Mouse (Mus musculus) forebrain, embryonic 14.5 days (tissue): ENCODE measurements around the gene Mettl5. TPM values are rescaled to one million over a fixed set of nuclear protein-coding genes. Genes with fewer than 3 reads are reported as not detected.

Experiments used
- ATAC-seq: fragments of 200-750 bp; cut with Nextera tagmentation; 2 replicates; pipeline ENCODE4 v1.8.0; 2017; ENCODE audit warnings: mild to moderate bottlenecking, moderate library complexity
- DNase-seq: peaks from one replicate; pipeline ENCODE4 v3.0.0-alpha.2; 2015; ENCODE audit warnings: low spot score
- H3K27ac ChIP-seq: fragments of 300-500 bp; sonication (generic); 2 replicates; pipeline ENCODE4 v1.5.1; 2014; ENCODE audit warnings: low read depth, mild to moderate bottlenecking, control low read depth, low read length, moderate library complexity
- H3K27me3 ChIP-seq: fragments of 300-500 bp; sonication (generic); replicated peaks from 2 replicates; pipeline ENCODE4 v1.6.1; 2014; ENCODE audit warnings: low read length, control low read depth, mixed read lengths; ENCODE audit not compliant: control insufficient read depth, insufficient read depth
- H3K36me3 ChIP-seq: fragments of 300-500 bp; sonication (generic); 2 replicates; pipeline ENCODE4 v1.6.1; 2014; ENCODE audit warnings: low read length, control low read depth; ENCODE audit not compliant: control insufficient read depth, insufficient read depth
- H3K4me1 ChIP-seq: fragments of 300-500 bp; sonication (generic); 2 replicates; pipeline ENCODE4 v1.6.1; 2014; ENCODE audit warnings: antibody characterized with exemption, low read length, control low read depth; ENCODE audit not compliant: control insufficient read depth, insufficient read depth
- H3K4me2 ChIP-seq: fragments of 300-500 bp; sonication (generic); 2 replicates; pipeline ENCODE4 v1.6.1; 2014; ENCODE audit warnings: mild to moderate bottlenecking, control low read depth, low read length
- H3K4me3 ChIP-seq: fragments of 300-500 bp; sonication (generic); 2 replicates; pipeline ENCODE4 v1.5.1; 2014; ENCODE audit warnings: low read depth, low read length, control low read depth
- H3K9ac ChIP-seq: fragments of 300-500 bp; sonication (generic); 2 replicates; pipeline ENCODE4 v1.6.1; 2014; ENCODE audit warnings: mild to moderate bottlenecking, low read length, control low read depth, moderate library complexity
- H3K9me3 ChIP-seq: fragments of 300-500 bp; sonication (generic); replicated peaks from 2 replicates; pipeline ENCODE4 v1.6.1; 2016; ENCODE audit warnings: low read length, control low read depth, mixed read lengths; ENCODE audit not compliant: control insufficient read depth
- WGBS: fragments of 180-500 bp; shearing (Covaris S2); extraction: QIAGEN DNeasy Blood & Tissue Kit; methylation state at CpG from one replicate; pipeline ENCODE4 v1.1.7; 2014; 5-methylcytosine and 5-hydroxymethylcytosine counted together
- polyA plus RNA-seq: library from polyadenylated mRNA; unstranded; fragments of >200 nt; fragmentation: Nextera tagmentation; extraction: Ambion mirVana; gene quantifications from 2 replicates; pipeline ENCODE4 v1.2.1, GENCODE M21; 2014

Gene Mettl5
- polyA plus RNA-seq, 1 experiment from 2014 or later: 34.2 TPM

DNA sequence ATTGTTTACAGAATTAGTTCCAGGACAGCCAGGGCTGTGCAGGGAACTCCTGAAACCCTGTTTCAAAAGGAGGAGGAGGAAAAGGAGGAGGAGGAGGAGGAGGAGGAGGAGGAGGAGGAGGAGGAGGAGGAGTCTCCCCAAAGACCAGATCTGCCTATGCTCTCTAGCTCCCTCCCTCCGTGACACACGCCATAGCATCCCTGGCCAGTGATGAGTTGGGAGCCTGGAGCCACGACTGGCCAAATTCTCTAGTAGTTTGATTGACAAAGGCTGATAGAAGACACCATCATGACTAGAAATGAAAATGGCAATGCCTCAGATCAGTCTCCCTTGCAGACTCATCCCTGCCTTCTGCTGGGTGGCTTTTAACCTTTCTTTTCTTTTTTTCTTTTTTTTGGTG is 47.4 kb downstream of the Mettl5 start:
- Histone ChIP-seq H3K4me1 (no peaks in the 10 kb centered on the region), H3K27ac (no peak overlapping the region), H3K27me3 (no peaks in the 10 kb centered on the region), H3K36me3 (peaks cover 35% of the 10 kb centered on the region), H3K9ac (no peak overlapping the region), H3K9me3 (no peaks in the 10 kb centered on the region), H3K4me3 (no peak overlapping the region), H3K4me2 (no peak overlapping the region)
- DNase-seq: no peak
- whole genome bisulfite sequencing: 20% methylated on average over 3 of the region's 3 CpGs
- ATAC-seq: no peak

GRCm38 (mm10) chr2:69837244-69837967 is 48.0 kb downstream of the Mettl5 start:
- Histone ChIP-seq H3K9me3 (no peaks in the 10 kb centered on the region), H3K4me3 (no peak overlapping the region), H3K4me1 (no peaks in the 10 kb centered on the region), H3K4me2 (no peak overlapping the region), H3K27ac (no peak overlapping the region), H3K36me3 (peaks cover 40% of the 10 kb centered on the region), H3K27me3 (no peaks in the 10 kb centered on the region), H3K9ac (no peak overlapping the region)
- WGBS: 67% methylated on average over 7 of the region's 7 CpGs
- no peak for ATAC-seq
- DNase-seq: no peak

- H3K4me2 ChIP-seq: no peak overlapping the region
- H3K27me3 ChIP-seq: no peaks in the 10 kb centered on the region
- ATAC-seq (no peak), DNase-seq (no peak)
- H3K9me3 ChIP-seq: no peaks in the 10 kb centered on the region
- no peak overlapping the region for H3K27ac ChIP-seq
- H3K9ac ChIP-seq: no peak overlapping the region
- H3K36me3 ChIP-seq: peaks cover 57% of the 10 kb centered on the region
- WGBS: 90% methylated on average over 8 of the region's 8 CpGs
- H3K4me1 ChIP-seq: no peaks in the 10 kb centered on the region
- no peak overlapping the region for H3K4me3 ChIP-seq
These were observed 55.3 kb downstream of the Mettl5 start for GRCm38 (mm10) chr2:69830116-69830515.

DNA sequence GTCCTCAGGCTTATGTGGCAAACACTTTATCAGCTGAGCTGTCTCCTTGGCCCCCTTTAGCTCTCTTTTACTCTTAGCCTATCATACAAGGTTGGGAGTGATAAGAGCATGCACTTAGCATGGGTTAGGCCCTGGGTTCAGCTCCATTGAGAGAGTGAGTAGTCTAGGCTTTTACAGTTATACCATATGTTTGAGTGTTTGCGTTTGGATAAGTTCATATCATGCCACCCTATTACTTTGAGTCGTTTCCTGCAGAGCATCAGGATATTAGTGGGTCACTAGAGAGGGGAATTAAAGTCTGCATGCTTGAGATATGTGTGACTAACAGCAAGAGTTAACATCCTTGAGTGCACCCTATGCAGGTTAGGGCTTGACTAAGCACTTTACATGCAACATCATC is 55.7 kb downstream of the Mettl5 start:
- Histone ChIP-seq H3K27ac (no peak overlapping the region), H3K27me3 (no peaks in the 10 kb centered on the region), H3K36me3 (peaks cover 55% of the 10 kb centered on the region), H3K4me1 (no peaks in the 10 kb centered on the region; the same call in 1 of the 2 replicates), H3K9me3 (no peaks in the 10 kb centered on the region), H3K9ac (no peak overlapping the region), H3K4me3 (no peak overlapping the region), H3K4me2 (no peak overlapping the region)
- WGBS: 94% methylated on average over 2 of the region's 2 CpGs
- DNase-seq (no peak), ATAC-seq (no peak)

DNA sequence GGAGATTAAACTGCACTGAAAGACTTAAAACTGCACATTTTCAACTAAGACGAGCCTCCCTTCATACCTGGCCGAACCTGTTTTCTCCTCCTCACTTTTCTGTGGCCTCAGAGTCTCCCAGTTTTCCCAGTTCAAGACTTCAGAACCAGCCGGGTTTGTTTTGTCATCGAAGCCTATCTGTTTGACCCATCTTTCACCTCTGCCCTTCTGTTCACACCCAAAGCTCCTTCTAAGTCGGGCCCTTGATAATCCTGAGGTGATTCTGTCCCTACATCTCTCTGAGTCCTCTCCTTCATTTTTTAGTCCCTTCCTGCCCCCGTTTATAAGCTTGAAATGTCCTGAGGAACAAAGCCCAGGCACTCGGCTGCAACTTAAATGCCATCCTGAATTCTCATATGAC is 57.4 kb downstream of the Mettl5 start:
- no peak for DNase-seq
- H3K4me2 ChIP-seq: no peak overlapping the region
- peaks cover 7% of the 10 kb centered on the region for H3K4me1 ChIP-seq
- 54% methylated on average over 7 of the region's 7 CpGs for WGBS
- H3K36me3 ChIP-seq: peaks cover 39% of the 10 kb centered on the region
- no peaks in the 10 kb centered on the region for H3K9me3 ChIP-seq
- ATAC-seq: no peak
- no peaks in the 10 kb centered on the region for H3K27me3 ChIP-seq
- H3K27ac ChIP-seq: no peak overlapping the region
- H3K9ac ChIP-seq: no peak overlapping the region
- no peak overlapping the region for H3K4me3 ChIP-seq

DNA sequence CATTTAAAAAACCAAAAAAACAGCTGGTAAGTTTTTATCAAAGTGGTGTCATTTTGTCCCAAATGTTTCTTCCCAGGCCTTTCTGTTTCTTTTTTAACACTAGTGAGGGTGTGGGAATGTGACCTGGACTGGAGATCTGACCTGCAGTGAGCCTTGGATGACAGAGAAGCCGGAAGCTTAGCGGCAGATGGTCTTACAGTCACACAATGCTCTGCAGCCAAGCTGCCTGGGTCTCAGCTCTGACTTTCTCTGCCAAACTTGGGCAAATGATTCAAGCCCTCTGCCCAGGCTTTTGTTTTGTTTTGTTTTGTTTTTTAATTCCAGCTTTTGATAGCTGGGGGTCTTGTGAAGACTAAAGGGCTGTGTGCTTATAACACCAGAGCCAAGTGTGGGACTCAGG is 59.0 kb downstream of the Mettl5 start:
- Histone ChIP-seq H3K4me3 (no peak overlapping the region), H3K9ac (no peak overlapping the region), H3K9me3 (no peaks in the 10 kb centered on the region), H3K4me1 (peaks cover 11% of the 10 kb centered on the region), H3K27me3 (no peaks in the 10 kb centered on the region), H3K27ac (no peak overlapping the region), H3K36me3 (peaks cover 33% of the 10 kb centered on the region), H3K4me2 (no peak overlapping the region)
- peak; percentile 19 for DNase-seq
- ATAC-seq: no peak
- 70% methylated on average over 2 of the region's 2 CpGs for WGBS

- WGBS: 87% methylated on average over 10 of the region's 10 CpGs
- H3K4me2 ChIP-seq: no peak overlapping the region
- no peak overlapping the region for H3K4me3 ChIP-seq
- no peak for DNase-seq
- no peaks in the 10 kb centered on the region for H3K27me3 ChIP-seq
- H3K9ac ChIP-seq: no peak overlapping the region
- no peak overlapping the region for H3K27ac ChIP-seq
- H3K4me1 ChIP-seq: peaks cover 11% of the 10 kb centered on the region
- no peaks in the 10 kb centered on the region for H3K9me3 ChIP-seq
- no peak for ATAC-seq
- peaks cover 29% of the 10 kb centered on the region for H3K36me3 ChIP-seq
These were observed 59.5 kb downstream of the Mettl5 start for GRCm38 (mm10) chr2:69825898-69826297.

DNA sequence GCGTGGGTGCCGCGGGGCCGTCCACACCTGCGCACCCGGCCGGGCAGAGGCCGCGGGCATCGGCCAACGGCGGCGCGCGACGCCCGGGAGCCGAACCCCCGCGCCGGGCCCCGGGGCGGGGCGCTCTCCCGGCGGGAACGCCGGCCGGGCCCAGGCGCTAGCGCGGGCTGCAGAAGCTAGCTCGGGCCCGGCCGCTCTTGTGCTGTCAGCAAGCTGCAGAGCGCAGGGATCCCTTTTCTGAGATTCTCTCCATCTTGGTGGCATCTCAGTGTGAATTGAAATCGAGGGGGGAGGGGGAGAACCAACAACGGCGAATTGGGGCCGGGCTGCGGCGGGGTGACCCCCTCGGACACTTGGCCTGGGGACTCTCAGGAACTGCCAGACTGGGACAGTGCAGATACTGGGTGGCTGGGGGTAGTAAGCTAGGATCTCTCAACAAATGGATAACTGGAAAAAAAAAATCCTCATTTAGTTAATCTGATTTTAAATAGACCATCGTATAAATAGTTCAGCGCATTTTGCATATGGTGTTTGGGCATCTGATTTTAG is 62.2 kb downstream of the Mettl5 start:
- Histone ChIP-seq H3K4me2 (peak overlapping the region; percentile 73), H3K27me3 (no peaks in the 10 kb centered on the region), H3K9ac (peak overlapping the region; percentile 95), H3K9me3 (no peaks in the 10 kb centered on the region), H3K27ac (peak overlapping the region; percentile 95), H3K4me3 (peak overlapping the region; percentile 84), H3K4me1 (peaks cover 11% of the 10 kb centered on the region), H3K36me3 (peaks cover 6% of the 10 kb centered on the region; the same call in 1 of the 2 replicates)
- DNase-seq (peak; percentile 79), ATAC-seq (peak; percentile 86)
- WGBS: 2% methylated on average over 45 of the region's 45 CpGs
